Mouse (Mus musculus) adrenal gland (tissue): ENCODE measurements around the gene Ibsp.

ENCODE experiments used
- intact Hi-C: fragments of 180-260 bp; cut with DNase I; formaldehyde crosslinking; loops from one replicate; pipeline ENCODE4 v1.15.1; 2025
- microRNA-seq, 2 experiments: library from miRNA; unstranded; fragments of <30 nt; microRNA quantifications; one replicate each; pipeline ENCODE4; 2019

Ibsp gene

GRCm38 (mm10) chr5:104339706-104340512, 40.9 kb downstream of the Ibsp start:
- intact Hi-C loops: loop anchor here (5.0 kb wide), 1 partner anchor 92 kb away; no protein-coding TSS in a partner anchor

- intact Hi-C loops: loop anchor here (5.0 kb wide), 1 partner anchor 92 kb away; no protein-coding TSS in a partner anchor
Observed at GRCm38 (mm10) chr5:104340513-104340829, 41.5 kb downstream of the Ibsp start.

- intact Hi-C loops: loop anchor here (5.0 kb wide), 1 partner anchor 89 kb away; no protein-coding TSS in a partner anchor
Observed at GRCm38 (mm10) chr5:104342881-104343280, 43.9 kb downstream of the Ibsp start.

- intact Hi-C loops: loop anchor here (2.0 to 5.0 kb wide), 2 partner anchors 88 to 102 kb away; no protein-coding TSS in a partner anchor
Observed at GRCm38 (mm10) chr5:104344526-104345240, 45.7 kb downstream of the Ibsp start.

- intact Hi-C loops: loop anchor here (2.0 kb wide), 1 partner anchor 102 kb away; no protein-coding TSS in a partner anchor
Observed at GRCm38 (mm10) chr5:104345241-104345630, 46.3 kb downstream of the Ibsp start.

- intact Hi-C loops: no loop called here
Observed at GRCm38 (mm10) chr5:104351041-104351440, 52.1 kb downstream of the Ibsp start.

- intact Hi-C loops: no loop called here
Observed at GRCm38 (mm10) chr5:104351874-104352273, 52.9 kb downstream of the Ibsp start.

- intact Hi-C loops: no loop called here
Observed at GRCm38 (mm10) chr5:104357575-104357974, 58.6 kb downstream of the Ibsp start.

- intact Hi-C loops: no loop called here
Observed at GRCm38 (mm10) chr5:104358592-104358991, 59.6 kb downstream of the Ibsp start.

GRCm38 (mm10) chr5:104359257-104359656, 60.3 kb downstream of the Ibsp start:
- intact Hi-C loops: no loop called here

Small RNA genes within 50 kb of the gene (microRNA-seq; reads per million reads assigned to microRNA genes)
- 0 reads per million in 2 experiments for gene Gm23616
